ENCODE assay signal across 8 mouse cellular contexts in genomic region chr13:49298514-49299381, GRCm38 (mm10). TPM values are rescaled to one million over a fixed set of nuclear protein-coding genes. Genes with fewer than 3 reads are reported as not detected.
DNase-seq lines count a peak whose midpoint lies in the region; ATAC-seq lines count a peak whose summit lies in the region.

No protein-coding gene starts in this region.

- H3K4me3 ChIP-seq in heart, embryonic 12.5 days: no peak overlapping the region
- H3K4me3 ChIP-seq in neural tube, embryonic 15.5 days (replicated peaks): no peak overlapping the region

- no peaks in the 10 kb centered on the region for H3K36me3 ChIP-seq in heart, embryonic 12.5 days
- H3K36me3 ChIP-seq in neural tube, embryonic 15.5 days: no peaks in the 10 kb centered on the region

- H3K4me1 ChIP-seq in heart, embryonic 12.5 days (replicated peaks): no peaks in the 10 kb centered on the region
- H3K4me1 ChIP-seq in neural tube, embryonic 15.5 days: no peaks in the 10 kb centered on the region

- H3K9me3 ChIP-seq in heart, embryonic 12.5 days (replicated peaks): no peaks in the 10 kb centered on the region
- H3K9me3 ChIP-seq in neural tube, embryonic 15.5 days (replicated peaks): no peaks in the 10 kb centered on the region

- DNase-seq in heart, adult 8-10 months (ENCODE audit: low spot score): no peak
- peak; percentile 62 for DNase-seq in fibroblast of lung, adult 2 months (ENCODE audit: low read depth)
- DNase-seq in kidney, postnatal 4 days: peak; percentile 34 to 57
- peak; percentile 48 to 65 for DNase-seq in natural killer cell, adult 2 months (ENCODE audit: low spot score in 2 of 2)
- no peak for DNase-seq in thymus, postnatal 36 days
- DNase-seq in left cerebral cortex, adult 9 months (ENCODE audit: low spot score in 2 of 2): no peak

- H3K4me2 ChIP-seq in heart, embryonic 12.5 days: no peak overlapping the region
- no peak overlapping the region for H3K4me2 ChIP-seq in neural tube, embryonic 15.5 days

- no peaks in the 10 kb centered on the region for H3K27me3 ChIP-seq in heart, embryonic 12.5 days (replicated peaks)
- H3K27me3 ChIP-seq in neural tube, embryonic 15.5 days (replicated peaks): no peaks in the 10 kb centered on the region

- H3K9ac ChIP-seq in heart, embryonic 12.5 days: no peak overlapping the region
- H3K9ac ChIP-seq in neural tube, embryonic 15.5 days (replicated peaks): no peak overlapping the region

- 72% methylated on average over 14 of the region's 14 CpGs for WGBS in heart, embryonic 12.5 days
- WGBS in neural tube, embryonic 15.5 days: 86% methylated on average over 14 of the region's 14 CpGs

- ATAC-seq in heart, embryonic 12.5 days (ENCODE audit: insufficient number of reproducible peaks, low FRiP score): 0 out of 2 replicates have a peak, but pooled peaks have one; percentile 36
- ATAC-seq in neural tube, embryonic 15.5 days (ENCODE audit: low FRiP score): no peak

- H3K27ac ChIP-seq in heart, embryonic 12.5 days (ENCODE audit: poor library complexity, severe bottlenecking): no peak overlapping the region; the same call in 1 of the 2 replicates
- no peak overlapping the region for H3K27ac ChIP-seq in neural tube, embryonic 15.5 days (replicated peaks)

RNA-seq across cellular contexts. Expression of gene Fgd3, which starts 21.4 kb away (rescaled TPM):
- 0.13 and 0.15 TPM in 2 replicates for polyA plus RNA-seq in heart, embryonic 12.5 days (2016; fragmentation: Nextera tagmentation; extraction: Ambion mirVana)
- total RNA-seq in heart, adult 8-10 months (2022): 1 to 10 TPM; 1.2 to 2.4 (median 1.7) TPM
- polyA plus RNA-seq in neural tube, embryonic 15.5 days (2015; fragmentation: Nextera tagmentation; extraction: Ambion mirVana): 2.1 and 2.2 TPM in 2 replicates

RNA-seq across cellular contexts. Expression of gene Bicd2, which starts 42.6 kb away (rescaled TPM):
- polyA plus RNA-seq in heart, embryonic 12.5 days (2016; fragmentation: Nextera tagmentation; extraction: Ambion mirVana): 53.5 and 54.0 TPM in 2 replicates
- total RNA-seq in heart, adult 8-10 months (2022): 10 to 100 TPM; 67.9 to 79.2 (median 73.3) TPM
- polyA plus RNA-seq in neural tube, embryonic 15.5 days (2015; fragmentation: Nextera tagmentation; extraction: Ambion mirVana): 28.3 and 30.3 TPM in 2 replicates

RNA-seq across cellular contexts. Expression of gene Susd3, which starts 50.2 kb away (rescaled TPM):
- polyA plus RNA-seq in heart, embryonic 12.5 days (2016; fragmentation: Nextera tagmentation; extraction: Ambion mirVana): 0.63 and 0.80 TPM in 2 replicates
- under 1 TPM; 0.31 to 0.78 (median 0.64) TPM for total RNA-seq in heart, adult 8-10 months (2022)
- polyA plus RNA-seq in neural tube, embryonic 15.5 days (2015; fragmentation: Nextera tagmentation; extraction: Ambion mirVana): 0.95 and 2.1 TPM in 2 replicates

Comparison
In these comparisons a context has a peak if more than half of its experiments do, and no peak if none do; other contexts are left out.
1. DNase-seq: peak in fibroblast of lung, adult 2 months (single experiment), kidney, postnatal 4 days (2 of 2) and natural killer cell, adult 2 months (2 of 2); none in heart, adult 8-10 months (single experiment), thymus, postnatal 36 days (0 of 2) and left cerebral cortex, adult 9 months (0 of 2).